Mouse (Mus musculus) megakaryocyte, adult 5-6 weeks (primary cell): ENCODE results near the gene Dgkz. TPM values are rescaled to one million over a fixed set of nuclear protein-coding genes. Genes with fewer than 3 reads are reported as not detected.
A peak's percentile ranks its signal among the peaks of the same experiment; 100 is the strongest.

Experiments used
- ATAC-seq: 2 replicates; pipeline ENCODE4 v1.8.0; 2016; ENCODE audit warnings: mild to moderate bottlenecking, inconsistent platforms; ENCODE audit not compliant: poor library complexity, severe bottlenecking
- total RNA-seq, 2 experiments: library from RNA; stranded (forward) in 1 of 2; stranded (reverse) in 1 of 2; fragments of 153-499, 151-499 nt in 1 of 2; fragments of 221-1000, 200-1000 nt in 1 of 2; gene quantifications; 2 replicates each; pipeline versions ENCODE4 v1.2.3 to v1.2.4; 2015 to 2017

The Dgkz gene
- total RNA-seq, 2 experiments from 2014 or later, result 66.4 to 114 TPM

DNA sequence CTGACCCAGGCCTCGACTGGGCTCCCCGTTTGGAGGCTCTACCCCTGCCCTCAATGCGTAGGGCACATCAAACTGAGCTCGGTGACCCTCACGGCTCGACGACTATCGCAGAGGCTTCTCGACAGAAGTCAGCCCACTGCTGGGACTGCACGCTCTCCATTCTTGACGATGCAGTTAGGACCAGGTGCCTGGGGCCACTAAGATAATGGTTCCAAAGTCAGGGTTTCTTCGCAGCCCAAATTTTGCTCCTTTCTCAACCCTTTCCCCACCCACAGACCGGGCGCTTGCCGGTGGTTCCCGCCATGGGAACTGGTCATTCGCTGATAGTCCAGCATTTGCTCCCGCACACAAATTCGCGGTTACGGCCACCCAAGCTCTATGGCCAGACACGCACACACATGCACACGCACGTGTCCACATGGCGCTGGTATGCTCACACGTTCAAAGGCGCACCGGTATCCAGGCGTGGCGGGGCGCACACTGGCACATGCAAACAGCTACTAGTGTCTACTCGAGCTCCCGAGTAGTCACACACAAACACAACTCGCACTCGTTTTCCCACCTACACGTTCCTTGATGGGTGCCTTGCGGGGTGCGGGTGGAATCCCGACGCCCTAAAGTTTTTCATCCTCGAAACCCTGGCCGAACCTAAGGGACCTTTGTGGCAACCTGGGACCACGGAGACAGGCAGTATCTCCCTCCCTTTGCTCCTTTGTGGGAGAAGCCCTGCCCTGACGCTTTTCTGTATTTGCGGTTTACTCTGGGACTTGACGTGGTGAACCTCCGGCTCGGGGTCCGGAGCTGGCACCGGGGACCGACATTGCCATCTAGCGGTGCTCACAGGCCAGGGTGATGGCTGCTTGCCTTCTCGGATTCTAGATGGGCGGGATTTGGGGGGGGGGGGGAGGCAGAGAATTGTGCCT lies 52.0 kb downstream of the Dgkz start:
- ATAC-seq, result peak; percentile 52

DNA sequence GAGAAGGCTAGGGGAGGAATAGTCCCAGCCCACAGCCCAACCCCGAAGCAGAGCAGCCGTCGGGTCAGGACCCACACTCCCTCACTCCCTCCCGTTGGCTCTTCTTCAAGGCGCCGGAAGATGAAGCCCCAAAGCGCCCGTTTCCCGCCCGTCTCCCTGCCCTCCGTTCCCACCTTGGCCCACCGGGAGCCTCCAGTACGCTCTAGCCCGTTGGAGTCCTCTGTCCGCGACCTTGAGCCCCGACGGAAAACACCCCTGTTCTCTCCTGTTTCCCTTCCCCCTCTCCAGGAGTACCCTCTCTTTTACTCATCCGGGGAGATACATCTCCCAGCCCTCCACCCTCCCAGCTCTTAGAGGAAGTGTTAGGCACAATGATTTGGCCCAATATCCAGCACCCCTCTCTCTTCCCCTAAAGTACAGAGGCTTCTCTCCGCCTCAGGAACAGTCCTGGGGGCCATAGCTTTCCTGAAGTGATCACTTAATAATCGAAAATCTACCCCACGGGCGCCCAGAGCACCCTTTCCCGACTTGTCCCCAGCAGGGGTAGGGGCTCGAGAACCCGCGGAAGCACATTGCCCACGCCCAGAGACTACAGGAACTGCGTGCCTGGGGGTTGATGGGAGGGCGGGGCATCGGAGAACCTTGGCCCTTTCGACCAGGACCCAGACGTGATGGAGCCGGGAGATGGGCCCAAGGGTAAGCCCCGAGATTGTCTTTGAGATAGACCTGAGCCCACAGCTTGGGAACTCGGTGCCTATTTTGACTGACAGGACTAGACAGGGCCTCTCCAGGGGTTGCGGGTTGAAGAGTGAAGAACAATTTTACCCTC lies 52.9 kb downstream of the Dgkz start:
- ATAC-seq, result no peak

DNA sequence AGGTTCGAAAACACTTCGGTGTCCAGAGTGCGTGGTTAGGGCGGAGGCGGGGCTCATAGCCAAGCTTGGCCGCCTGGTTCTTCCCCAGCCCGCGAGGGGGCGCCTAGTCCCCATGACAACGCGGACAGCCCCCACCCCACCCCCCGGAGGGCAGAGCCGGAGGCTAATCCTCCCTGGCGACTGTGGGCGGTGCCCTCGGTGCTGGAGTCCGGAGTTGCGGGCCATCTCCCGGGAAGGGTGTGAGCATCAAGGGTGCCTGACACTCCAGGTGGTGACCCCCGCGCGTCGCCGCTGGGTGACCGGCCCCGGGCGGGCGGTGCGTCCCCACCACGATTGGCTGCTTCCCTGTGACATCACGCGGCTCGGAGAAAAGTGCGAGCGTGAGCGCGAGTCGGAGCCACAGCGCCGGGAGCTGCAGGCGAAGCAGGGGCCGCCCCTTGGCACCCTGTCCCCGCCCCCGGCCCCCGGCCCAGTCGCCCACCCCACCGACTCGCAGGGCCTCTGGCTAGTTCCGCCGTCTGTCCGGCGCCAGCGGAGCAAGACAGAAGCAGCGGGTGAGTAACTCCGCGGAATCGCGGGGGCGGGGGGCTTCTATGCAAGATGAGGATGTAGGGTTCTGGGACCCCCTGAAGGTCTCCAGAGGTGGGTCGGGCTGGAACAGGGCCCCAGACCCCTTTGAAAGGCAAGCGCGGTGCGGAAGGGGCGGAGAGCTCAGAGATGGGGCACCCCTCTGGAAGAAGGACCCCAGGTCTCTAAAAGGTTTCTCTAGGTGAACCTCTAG lies 53.7 kb downstream of the Dgkz start:
- peak; percentile 46 for ATAC-seq

DNA sequence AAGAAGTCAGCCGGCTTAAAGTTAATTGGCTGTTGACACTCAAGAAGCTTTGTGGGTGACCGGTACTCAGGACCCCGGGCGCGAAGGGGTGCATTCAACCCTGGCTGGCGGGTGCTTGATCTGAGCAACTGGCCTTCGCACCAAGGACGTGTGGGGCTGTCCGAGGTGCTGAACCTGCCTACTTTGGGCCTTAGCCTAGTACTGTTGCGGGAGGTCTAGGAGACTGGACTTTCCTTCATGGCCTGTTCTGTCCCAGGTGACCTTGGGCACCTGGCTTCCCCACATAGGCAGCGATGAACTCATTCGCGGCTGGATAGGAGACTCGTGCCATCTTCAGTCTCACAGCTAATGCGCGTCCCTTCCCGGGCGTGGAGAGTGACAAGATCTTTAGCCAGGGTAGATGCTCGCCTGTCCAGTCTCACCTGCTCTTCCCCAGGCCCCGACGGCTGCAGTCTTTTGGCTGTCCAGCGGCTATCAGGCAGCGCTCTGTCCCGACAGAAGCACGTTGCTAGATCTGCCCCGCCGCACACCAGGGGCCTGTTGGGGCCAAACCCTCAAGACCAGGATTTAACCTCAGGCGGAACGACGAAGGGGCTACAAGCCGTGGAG lies 54.4 kb downstream of the Dgkz start:
- 0 out of 2 replicates have a peak, but pooled peaks have one; percentile 16 for ATAC-seq

DNA sequence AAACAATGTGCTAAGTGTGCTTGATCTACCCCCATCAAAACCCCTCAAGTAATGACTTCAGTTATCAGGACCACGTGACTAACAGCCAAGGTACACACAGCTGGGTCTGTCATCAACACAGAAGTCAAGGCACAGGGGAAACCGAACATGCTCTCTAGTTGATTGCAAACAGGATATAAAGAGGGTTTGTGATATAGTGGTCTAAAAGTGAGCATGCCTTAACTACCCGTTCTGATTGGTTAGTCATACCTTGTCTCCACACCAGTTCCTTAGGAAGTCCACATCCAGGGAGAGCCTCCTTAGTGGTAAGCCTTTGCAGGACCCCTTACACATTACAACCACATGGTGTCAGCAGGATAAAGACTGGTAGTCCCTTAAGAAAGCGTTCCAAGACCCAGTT lies 55.5 kb downstream of the Dgkz start:
- no peak for ATAC-seq

DNA sequence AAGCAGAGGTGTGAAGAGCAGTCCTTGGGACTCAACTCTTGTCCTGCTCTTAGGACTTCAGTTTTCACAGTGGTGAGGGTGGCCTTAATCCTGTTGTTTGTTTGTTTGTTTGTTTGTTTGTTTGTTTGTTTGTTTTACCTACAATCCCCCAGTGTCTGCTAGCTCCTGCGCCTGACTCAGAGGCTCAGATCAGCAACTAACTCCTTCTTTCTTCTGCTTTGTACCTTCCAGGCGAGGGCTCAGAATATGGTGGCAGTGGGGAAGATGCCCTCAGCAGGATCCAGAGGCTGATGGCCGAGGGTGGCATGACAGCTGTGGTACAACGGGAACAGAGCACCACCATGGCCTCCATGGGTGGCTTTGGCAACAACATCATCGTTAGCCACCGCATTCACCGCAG lies 58.6 kb downstream of the Dgkz start:
- ATAC-seq, result no peak

DNA sequence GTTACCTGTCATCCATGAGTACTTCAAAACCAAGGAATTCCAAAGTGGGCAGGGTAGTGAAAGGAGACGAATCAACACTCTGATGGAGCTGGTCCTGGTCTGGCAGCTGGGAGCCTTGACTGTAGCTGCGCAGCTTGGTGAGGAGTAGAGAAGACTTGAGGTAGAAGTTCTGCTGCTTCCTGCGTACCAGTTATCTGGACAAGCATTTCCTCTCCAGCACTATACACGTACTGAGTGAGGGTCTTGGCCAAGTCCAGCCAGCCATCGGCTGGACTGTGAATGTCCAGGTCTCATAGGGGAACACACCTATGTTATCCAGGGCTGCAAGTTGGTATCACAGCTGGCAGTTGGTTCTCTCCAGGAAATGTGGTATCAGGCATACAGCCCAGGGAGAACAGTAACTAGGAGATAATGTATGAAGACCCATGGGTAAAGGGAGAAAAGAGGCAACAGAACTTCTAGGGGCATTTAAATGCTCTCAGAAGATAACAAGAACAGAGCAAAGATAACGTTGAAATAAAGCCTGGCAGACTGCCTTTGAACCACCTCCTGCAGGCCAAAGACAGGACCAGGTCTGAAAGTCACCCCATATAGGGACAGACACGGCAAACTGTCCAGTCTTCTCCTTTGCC lies 59.2 kb downstream of the Dgkz start:
- no peak for ATAC-seq

DNA sequence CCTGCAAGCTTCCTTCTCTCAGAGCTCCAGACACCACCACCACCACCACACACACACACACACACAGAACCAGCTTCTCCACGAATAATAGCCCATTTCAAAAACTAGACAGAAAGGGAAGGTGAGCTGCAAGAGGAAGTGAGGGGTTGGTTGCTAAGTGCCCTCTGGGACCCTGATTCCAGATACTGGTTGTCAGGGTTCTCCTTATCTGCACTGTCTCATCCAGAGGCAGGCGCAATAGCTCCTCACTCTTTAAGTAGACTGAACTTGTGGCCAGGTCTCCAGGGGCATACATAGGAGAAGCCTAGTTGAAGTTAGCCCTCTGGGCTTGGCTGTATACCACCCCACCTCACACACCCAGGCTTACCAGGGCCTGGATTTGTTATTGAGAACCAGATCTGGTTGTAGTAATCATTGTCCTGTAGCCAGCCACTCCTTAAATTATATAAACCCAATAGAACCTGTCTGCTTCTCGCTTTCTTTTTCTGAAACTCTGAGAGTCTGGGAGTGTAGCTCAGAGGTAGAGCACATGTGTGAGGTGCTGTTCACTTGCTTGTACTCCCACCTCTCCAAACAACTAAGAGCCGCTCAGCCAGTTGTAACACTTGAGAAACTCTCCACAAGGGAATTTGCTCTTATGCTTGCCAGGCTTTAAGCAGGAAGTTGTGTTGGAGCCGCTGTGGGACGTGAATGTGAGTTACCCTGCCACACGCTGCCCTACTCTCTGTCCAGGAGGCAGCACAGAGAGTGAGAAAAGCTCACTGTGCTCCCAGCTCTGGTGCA lies 62.1 kb downstream of the Dgkz start:
- ATAC-seq, result no peak

DNA sequence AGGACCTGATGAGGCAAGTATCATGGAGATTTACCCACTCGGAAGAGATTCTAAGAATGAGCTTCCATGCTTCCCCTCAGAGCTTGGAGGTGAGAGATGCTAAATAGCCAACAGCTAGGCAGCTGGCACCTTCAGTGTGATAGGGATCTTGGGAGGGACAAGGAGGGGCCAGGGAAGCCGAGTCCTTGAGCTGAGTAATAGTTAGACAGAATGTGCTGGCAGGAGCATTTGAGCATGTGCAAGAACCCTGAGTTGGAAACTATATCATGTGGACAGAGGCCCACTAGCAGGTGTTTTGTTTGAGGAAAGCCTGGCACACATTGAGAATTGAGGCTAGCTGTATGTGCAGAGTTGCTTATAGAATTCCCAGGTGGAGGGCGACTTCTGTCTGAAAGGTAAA lies 63.0 kb downstream of the Dgkz start:
- no peak for ATAC-seq

DNA sequence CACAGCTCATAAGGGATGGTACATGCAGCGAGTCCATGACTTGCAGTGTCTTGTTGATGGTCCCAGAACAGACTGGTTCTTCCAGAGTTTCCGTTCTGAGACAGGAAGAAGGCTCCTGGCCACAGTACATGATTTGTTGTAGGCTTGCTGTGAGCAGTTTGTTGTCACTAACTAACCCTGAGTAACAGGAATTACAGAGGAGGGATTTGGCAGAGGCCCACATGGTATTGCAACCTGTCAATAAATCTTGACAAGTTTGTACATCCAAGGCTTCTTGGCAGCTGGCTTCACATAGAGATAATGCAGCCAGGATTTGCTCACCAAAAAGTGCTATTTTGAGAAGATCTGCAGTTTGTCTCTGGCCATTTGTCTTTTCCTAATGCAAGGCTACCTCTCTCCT lies 69.5 kb downstream of the Dgkz start:
- no peak for ATAC-seq

DNA sequence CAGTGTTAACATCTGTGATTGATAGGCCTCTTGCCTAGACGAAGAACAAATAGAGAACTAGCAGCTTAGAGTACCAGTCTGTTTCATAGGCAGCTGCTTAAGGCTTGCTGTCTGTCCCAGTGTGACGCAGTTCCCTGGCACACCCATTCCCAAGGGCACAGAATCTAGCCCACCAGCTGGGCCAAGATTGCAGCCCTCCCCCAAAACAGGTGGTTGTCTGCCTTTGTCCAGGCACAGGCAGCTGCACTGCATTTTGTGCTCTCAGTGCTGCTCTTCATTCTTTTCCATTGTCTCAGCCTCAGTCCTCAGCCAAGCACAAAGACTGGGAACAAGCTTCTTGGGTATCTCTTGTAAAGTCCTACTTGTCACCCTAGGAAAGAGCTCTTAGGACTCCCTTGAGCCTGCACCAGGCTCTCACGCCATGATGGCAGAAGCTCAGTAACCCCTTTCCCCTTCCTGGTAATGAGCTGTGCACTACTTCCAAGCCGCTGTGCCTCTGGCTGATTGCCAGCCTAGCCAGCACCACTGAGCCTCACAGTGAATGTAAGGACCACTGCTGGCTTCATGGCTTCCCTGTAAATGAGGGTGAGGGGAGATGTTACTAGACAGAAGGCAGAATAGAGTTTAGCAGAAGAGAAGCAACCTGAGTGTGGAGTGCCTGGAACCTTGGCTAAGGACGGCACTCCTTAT lies 70.9 kb downstream of the Dgkz start:
- ATAC-seq, result no peak

DNA sequence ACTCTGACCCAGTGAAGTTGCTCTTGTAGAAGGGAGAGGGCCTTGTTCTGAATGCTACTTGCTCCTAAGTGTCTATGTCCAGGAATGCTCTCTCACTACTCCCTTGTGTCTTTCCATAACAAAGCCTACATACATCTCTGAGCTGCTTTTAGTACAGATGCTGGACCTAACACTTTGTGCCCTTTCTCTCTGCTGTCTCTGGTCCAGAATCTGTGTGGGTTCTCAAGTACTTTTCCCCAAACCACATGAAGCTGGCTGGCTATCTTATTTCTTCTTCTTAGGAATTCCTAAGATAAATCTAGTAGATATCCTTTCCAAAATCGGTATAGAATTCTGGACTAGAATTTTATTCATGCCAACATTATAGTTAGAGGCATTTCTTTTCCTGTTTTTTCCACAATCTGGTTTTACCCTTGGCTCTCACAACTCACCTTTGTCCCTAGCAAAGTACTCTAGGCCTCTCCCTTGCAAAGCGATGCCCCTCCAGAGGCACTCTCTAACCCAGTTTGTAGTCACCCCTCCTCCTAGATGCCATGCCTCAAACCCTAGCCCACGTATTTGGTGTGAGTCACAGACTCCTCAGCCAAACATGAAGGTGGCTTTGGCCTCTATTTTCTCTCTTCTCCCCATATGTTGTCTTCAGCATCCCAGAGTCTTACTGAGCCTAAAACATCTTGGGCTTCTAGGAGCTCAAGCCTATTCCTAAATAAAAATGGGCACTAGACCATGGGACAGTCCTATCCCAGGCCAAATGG lies 72.3 kb downstream of the Dgkz start:
- no peak for ATAC-seq

DNA sequence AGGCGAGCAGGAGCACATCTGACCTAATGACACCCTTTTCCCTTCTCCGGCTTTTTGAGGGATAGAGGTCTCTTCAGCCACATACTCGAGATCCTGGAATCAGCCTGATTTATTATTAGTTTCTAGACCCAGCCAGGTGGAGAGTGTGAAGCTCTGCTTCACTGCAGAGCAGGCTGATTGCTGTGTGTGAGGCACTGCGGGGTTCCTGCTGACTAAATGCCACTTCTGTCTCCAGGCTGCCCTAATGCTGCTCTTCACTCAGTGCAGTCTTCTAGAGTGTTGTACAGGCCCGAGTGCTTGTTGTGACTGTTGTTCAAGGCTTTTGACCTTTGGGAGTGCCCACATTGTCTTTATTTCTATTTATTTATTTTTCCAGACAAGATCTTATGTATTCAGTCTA lies 73.3 kb downstream of the Dgkz start:
- no peak for ATAC-seq

DNA sequence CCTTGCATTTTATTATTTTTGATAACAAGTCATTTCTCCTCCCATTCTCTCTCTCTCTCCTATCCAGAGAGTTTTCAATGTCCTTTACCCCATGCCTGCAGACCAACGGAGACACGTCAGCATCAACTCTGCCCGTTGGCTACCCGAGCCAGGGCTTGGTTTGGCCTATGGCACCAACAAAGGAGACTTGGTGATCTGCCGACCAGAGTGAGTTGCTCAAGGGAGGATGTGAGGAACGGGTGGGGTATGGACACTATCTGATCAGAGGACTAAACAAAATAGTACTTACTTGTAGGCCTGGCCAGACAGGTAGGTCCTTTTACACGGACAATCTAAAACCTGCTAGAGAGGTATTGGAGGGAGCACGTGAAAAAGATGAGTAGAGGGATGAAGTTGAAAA lies 75.2 kb downstream of the Dgkz start:
- no peak for ATAC-seq

DNA sequence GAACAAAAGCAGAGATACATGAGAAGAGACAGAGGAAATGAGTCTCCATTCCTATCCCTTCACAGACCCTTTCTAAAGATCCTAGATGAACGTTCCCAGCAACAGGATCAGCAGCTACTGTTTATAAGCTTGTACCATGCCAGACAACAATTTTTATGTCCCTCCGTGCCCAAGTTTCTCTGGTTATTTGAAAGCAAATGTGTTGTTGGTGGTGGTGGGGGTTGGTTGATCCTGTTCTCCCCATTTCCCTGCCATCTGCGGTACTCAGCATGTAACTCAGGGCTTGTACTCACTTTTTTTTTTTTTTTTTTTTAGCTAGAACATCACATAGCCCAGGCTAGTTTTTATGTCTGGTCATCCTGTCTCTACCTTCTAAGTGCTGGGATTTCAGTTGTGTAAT lies 76.5 kb downstream of the Dgkz start:
- no peak for ATAC-seq

DNA sequence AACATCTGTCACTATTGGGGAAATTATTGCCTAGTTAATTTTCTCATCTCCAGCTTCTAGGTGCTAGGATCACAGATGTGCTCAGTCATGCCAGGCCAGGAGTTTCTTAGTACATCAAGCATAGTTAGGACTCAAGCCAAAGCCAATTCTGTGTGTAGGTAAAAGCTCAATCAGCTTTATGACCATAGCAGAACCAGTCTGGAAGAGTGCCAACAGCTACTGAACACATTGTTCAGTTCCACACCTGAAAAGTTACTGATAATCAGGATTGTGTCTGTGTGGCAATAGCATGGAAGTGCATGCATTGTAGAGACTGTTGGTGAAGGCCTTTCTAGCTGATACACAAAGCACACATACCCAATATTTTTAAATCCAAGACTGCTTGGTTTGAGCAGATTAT lies 77.7 kb downstream of the Dgkz start:
- ATAC-seq, result no peak

DNA sequence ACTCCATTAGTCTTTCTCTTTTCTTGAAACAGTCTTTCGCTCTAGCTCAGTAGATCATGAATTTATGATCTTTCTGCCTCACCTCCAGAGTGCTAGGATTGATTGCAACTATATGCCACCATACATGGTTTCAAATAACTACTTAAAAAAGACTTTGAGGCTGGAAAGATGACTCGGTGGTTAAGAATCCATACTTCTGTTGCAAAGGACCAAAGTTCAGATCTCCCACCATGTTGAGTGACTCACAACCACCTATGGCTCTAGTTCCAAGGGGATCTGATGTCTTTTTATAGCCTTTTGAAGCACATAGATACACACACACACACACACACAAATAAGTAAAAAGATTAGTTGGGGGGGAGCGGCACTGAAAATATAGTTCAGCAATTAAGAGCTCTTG lies 80.3 kb downstream of the Dgkz start:
- no peak for ATAC-seq

DNA sequence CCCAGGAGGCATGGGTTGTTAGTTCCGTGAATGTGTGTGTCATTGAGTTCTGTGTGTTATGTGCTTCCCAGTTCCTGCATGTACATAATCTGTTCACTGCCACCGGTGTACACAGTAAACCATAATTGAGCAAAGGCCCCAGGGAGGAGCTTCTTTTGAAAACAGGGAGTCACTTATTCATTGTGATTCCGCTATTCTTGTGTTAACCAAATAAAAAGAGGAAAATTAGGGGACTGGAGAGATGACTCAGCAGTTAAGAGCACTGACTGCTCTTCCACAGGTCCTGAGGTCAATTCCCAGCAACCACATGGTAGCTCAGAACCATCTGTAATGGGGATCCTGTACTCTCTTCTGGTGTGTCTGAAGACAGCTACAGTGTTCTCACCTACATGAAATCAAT lies 80.9 kb downstream of the Dgkz start:
- ATAC-seq, result no peak
